Mouse (Mus musculus) monocyte, adult 2 months (primary cell): ENCODE data around the gene Trim45.

Experiments
- DNase-seq, 2 experiments: peaks; one replicate each; pipeline ENCODE4 v3.0.0; 2022; ENCODE audit warnings: low spot score in 2 of 2, low read depth in 1 of 2

Gene Trim45

GRCm38 (mm10) chr3:100931332-100932076 is 9.5 kb downstream of the Trim45 start:
- DNase-seq, result no peak

- DNase-seq, result no peak
Measured at GRCm38 (mm10) chr3:100932077-100932944, 10.3 kb downstream of the Trim45 start.

GRCm38 (mm10) chr3:100935521-100935920 is 13.5 kb downstream of the Trim45 start:
- no peak for DNase-seq

GRCm38 (mm10) chr3:100936201-100936600 is 14.2 kb downstream of the Trim45 start:
- DNase-seq, result no peak

GRCm38 (mm10) chr3:100938211-100938610 is 16.2 kb downstream of the Trim45 start:
- DNase-seq, result no peak

GRCm38 (mm10) chr3:100940496-100941037 is 18.6 kb downstream of the Trim45 start:
- no peak for DNase-seq

- no peak for DNase-seq
Measured at GRCm38 (mm10) chr3:100947286-100947685, 25.3 kb downstream of the Trim45 start.

GRCm38 (mm10) chr3:100951531-100951930 is 29.5 kb downstream of the Trim45 start:
- no peak for DNase-seq

- no peak for DNase-seq
Measured at GRCm38 (mm10) chr3:100954616-100955015, 32.6 kb downstream of the Trim45 start.

- DNase-seq, result no peak
Measured at GRCm38 (mm10) chr3:100961007-100961406, 39.0 kb downstream of the Trim45 start.

GRCm38 (mm10) chr3:100961501-100961900 is 39.5 kb downstream of the Trim45 start:
- DNase-seq, result no peak

GRCm38 (mm10) chr3:100963849-100964542 is 42.0 kb downstream of the Trim45 start:
- DNase-seq, result no peak

- peak; percentile 79 to 89 for DNase-seq
Measured at GRCm38 (mm10) chr3:100969176-100969917, 47.3 kb downstream of the Trim45 start, which contains the start of gene Ttf2. Gene Ttf2 (minus strand): TSS chr3:100969663.

GRCm38 (mm10) chr3:100973906-100974305 is 51.9 kb downstream of the Trim45 start:
- DNase-seq, result no peak

- DNase-seq, result no peak
Measured at GRCm38 (mm10) chr3:100979290-100979689, 57.3 kb downstream of the Trim45 start.
